Mouse (Mus musculus) G1E (cell line): Measurements from ENCODE around the gene Arl9. TPM values are rescaled to one million over a fixed set of nuclear protein-coding genes. Genes with fewer than 3 reads are reported as not detected.
"Not testable (repeated sequence)": the region's sequence is repeated elsewhere in the genome, so short reads cannot be mapped to it uniquely, and the experiment has no call there.

ENCODE experiments used
- ATAC-seq: 2 replicates; pipeline ENCODE4 v1.8.0; 2016; ENCODE audit warnings: mild to moderate bottlenecking; ENCODE audit not compliant: insufficient number of reproducible peaks, poor library complexity, low FRiP score, severe bottlenecking; ENCODE audit errors: extremely low read depth
- DNase-seq: peaks from one replicate; pipeline ENCODE4 v3.0.0; 2012; ENCODE audit warnings: low spot score
- H3K27me3 ChIP-seq: 2 replicates; pipeline ENCODE4 v1.6.1; 2012; ENCODE audit warnings: mild to moderate bottlenecking, low read length, inconsistent platforms; ENCODE audit not compliant: insufficient read depth
- H3K36me3 ChIP-seq: replicated peaks from 2 replicates; pipeline ENCODE3; 2012; ENCODE audit warnings: mild to moderate bottlenecking, inconsistent platforms
- H3K4me1 ChIP-seq: 2 replicates; pipeline ENCODE4 v1.6.1; 2012; ENCODE audit warnings: low read depth, low read length, inconsistent platforms, mixed read lengths; ENCODE audit not compliant: insufficient read depth
- H3K4me3 ChIP-seq: 2 replicates; pipeline ENCODE4 v1.5.1; 2012; ENCODE audit warnings: low read depth, mild to moderate bottlenecking, inconsistent platforms, low read length, moderate library complexity, mixed read lengths
- H3K9me3 ChIP-seq: replicated peaks from 2 replicates; pipeline ENCODE4 v1.6.1; 2012; ENCODE audit warnings: inconsistent platforms
- CTCF ChIP-seq: IDR thresholded peaks from 2 replicates; pipeline ENCODE4 v1.5.1; 2012; ENCODE audit warnings: low read depth, low read length, inconsistent platforms, mixed read lengths
- GATA1 ChIP-seq: IDR thresholded peaks from 2 replicates; pipeline ENCODE4 v1.6.1; 2012; ENCODE audit warnings: borderline replicate concordance, low read length, inconsistent platforms, mixed read lengths
- GATA2 ChIP-seq: IDR thresholded peaks from 2 replicates; pipeline ENCODE4 v1.6.1; 2012; ENCODE audit warnings: low read depth, low read length, inconsistent platforms, borderline replicate concordance
- POLR2AphosphoS5 ChIP-seq: IDR thresholded peaks from 2 replicates; pipeline ENCODE4 v1.6.1; 2012; ENCODE audit warnings: low read depth, low read length, inconsistent platforms; ENCODE audit not compliant: insufficient replicate concordance
- TAL1 ChIP-seq: conservative IDR thresholded peaks from 2 replicates; pipeline ENCODE4 v1.6.1; 2012; ENCODE audit warnings: low read depth, low read length, inconsistent platforms, mixed read lengths
- polyA plus RNA-seq: library from polyadenylated mRNA; stranded (reverse); fragments of >175 nt; gene quantifications from 2 replicates; pipeline ENCODE4 v1.2.3, GENCODE M21; 2012
- total RNA-seq, 2 experiments: library from RNA; stranded (forward) in 1 of 2; stranded (reverse) in 1 of 2; fragments of 200-1000 nt in 1 of 2; fragments of >200 nt in 1 of 2; fragmentation: Nextera tagmentation in 1 of 2; gene quantifications; 2 replicates each; pipeline ENCODE4 v1.2.3; 2014 to 2017

Arl9 gene
- total and polyA plus RNA-seq, 3 experiments: not detected

DNA sequence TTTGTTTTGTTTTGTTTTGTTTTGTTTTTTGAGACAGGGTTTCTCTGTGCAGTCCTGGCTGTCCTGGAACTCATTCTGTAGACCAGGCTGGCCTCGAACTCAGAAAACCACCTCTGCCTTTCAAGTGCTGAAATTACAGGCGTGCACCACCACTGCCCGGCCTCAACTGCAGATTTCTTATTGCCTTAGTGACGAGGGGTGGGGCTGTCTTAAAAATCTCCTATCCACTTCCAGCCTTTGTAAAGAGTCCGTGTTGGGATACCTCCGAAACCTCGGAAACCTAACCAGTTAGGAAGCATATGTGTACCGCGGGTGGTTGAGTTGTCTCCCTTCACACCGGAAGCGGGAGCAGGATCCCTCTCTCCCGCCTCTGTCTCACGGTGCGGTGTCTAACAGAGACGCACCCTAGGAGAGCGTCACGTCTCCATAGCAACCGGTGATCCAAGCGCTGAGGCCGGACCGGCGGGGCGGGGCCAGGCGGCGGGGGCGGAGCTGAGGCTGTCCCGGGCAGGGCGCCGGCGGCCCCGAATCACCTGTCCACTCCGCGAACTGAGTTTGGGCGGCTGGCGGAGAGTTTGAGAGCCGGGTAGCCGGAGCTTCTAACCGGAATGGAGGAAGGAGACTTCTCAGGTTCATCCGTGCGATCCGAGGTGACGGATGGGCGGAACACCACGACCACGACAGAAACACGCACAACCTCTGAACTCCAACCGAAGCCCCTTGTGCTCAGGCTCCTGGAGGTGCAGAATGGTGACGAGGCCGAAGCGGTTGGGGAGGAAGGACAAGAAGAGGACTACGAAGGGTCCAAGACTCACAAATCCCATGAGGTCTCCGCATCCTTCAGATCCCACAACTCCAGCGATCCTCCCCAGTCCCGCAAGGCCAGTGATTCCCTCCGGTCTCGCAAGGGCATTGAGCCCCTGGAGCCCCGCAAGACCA is 12.0 kb downstream of the Arl9 start, which contains the start of gene Thegl:
Thegl (plus strand) TSS at position 480 of the 939 bp plus-strand sequence.
- H3K4me3 ChIP-seq: peak within 1 kb of the TSS; percentile 67
- ATAC-seq (no peak; the same call in 1 of the 2 replicates), DNase-seq (peak; percentile 33)
- no peaks in the 10 kb centered on the region; the same call in 1 of the 2 replicates for H3K9me3 ChIP-seq
- TF ChIP-seq POLR2AphosphoS5 (no peak), GATA2 (no peak), CTCF (no peak), TAL1 (no peak), GATA1 (no peak)
- no peaks in the 10 kb centered on the region for H3K36me3 ChIP-seq
- peaks cover 9% of the 10 kb centered on the region for H3K4me1 ChIP-seq
- peaks cover 5% of the 10 kb centered on the region for H3K27me3 ChIP-seq

GRCm38 (mm10) chr5:77028034-77028433 is 24.2 kb downstream of the Arl9 start:
- Histone ChIP-seq H3K36me3 (no peaks in the 10 kb centered on the region), H3K4me1 (peaks cover 2% of the 10 kb centered on the region; the same call in 1 of the 2 replicates), H3K9me3 (peaks cover 2% of the 10 kb centered on the region; the same call in 1 of the 2 replicates), H3K4me3 (no peak overlapping the region), H3K27me3 (peaks cover 6% of the 10 kb centered on the region; the same call in 1 of the 2 replicates)
- TF ChIP-seq CTCF (no peak), POLR2AphosphoS5 (no peak), GATA2 (no peak), GATA1 (no peak), TAL1 (no peak)
- ATAC-seq (no peak), DNase-seq (no peak)

- Histone ChIP-seq H3K27me3 (peaks cover 6% of the 10 kb centered on the region), H3K4me3 (no peak overlapping the region), H3K36me3 (no peaks in the 10 kb centered on the region), H3K9me3 (peaks cover 2% of the 10 kb centered on the region; the same call in 1 of the 2 replicates), H3K4me1 (peaks cover 2% of the 10 kb centered on the region; the same call in 1 of the 2 replicates)
- ATAC-seq (no peak), DNase-seq (no peak)
- TF ChIP-seq POLR2AphosphoS5 (no peak), GATA2 (no peak), CTCF (no peak), TAL1 (no peak), GATA1 (no peak)
These were observed 25.9 kb downstream of the Arl9 start for GRCm38 (mm10) chr5:77029735-77030134.

DNA sequence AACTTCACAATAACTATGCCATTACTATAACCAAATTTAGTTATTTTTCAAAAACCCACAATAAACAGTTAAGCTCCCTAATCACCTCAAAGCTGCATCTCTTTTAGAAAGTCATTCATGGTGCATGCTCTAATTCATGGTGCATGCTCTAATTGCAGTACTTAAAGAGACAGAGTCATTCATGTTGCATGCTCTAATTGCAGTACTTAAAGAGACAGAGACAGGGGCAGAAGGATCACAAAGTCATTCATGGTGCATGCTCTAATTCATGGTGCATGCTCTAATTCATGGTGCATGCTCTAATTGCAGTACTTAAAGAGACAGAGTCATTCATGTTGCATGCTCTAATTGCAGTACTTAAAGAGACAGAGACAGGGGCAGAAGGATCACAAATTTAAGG is 31.2 kb downstream of the Arl9 start:
- ATAC-seq, H3K4me1 ChIP-seq: not testable (repeated sequence)

GRCm38 (mm10) chr5:77038451-77038850 is 34.6 kb downstream of the Arl9 start:
- no peaks in the 10 kb centered on the region for H3K4me1 ChIP-seq
- peaks cover 5% of the 10 kb centered on the region for H3K27me3 ChIP-seq
- no peak overlapping the region for H3K4me3 ChIP-seq
- ATAC-seq (no peak), DNase-seq (no peak)
- no peaks in the 10 kb centered on the region for H3K9me3 ChIP-seq
- TF ChIP-seq POLR2AphosphoS5 (no peak), CTCF (no peak), TAL1 (no peak), GATA2 (no peak), GATA1 (no peak)
- no peaks in the 10 kb centered on the region for H3K36me3 ChIP-seq

More for the DNA sequence above, 31.2 kb downstream of the Arl9 start:
- H3K9me3 ChIP-seq, H3K4me3 ChIP-seq, H3K36me3 ChIP-seq, H3K27me3 ChIP-seq, DNase-seq: not testable (repeated sequence)

DNA sequence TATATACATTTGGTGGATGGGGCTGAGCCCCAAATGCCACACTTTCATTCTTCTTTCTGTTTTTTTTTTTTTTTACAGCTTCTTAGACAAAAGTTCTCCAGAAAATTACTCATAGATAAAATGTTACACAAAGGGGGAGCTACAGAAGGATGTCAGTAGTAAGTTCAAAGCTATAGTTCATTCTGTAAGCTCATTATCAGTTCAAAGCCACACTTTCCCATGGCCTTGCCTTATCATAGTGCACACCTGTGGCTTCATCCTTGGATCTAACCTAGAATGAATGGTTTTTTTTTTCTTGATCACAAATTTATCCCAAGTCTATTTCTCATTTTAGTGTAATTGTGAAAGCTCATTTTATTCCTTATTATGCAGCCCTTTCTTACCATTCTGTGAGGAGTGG is 35.5 kb downstream of the Arl9 start:
- Histone ChIP-seq H3K27me3 (peaks cover 8% of the 10 kb centered on the region), H3K36me3 (no peaks in the 10 kb centered on the region), H3K4me1 (no peaks in the 10 kb centered on the region), H3K9me3 (no peaks in the 10 kb centered on the region), H3K4me3 (no peak overlapping the region)
- ATAC-seq (no peak), DNase-seq (no peak)
- TF ChIP-seq POLR2AphosphoS5: no peak
- TF ChIP-seq GATA2: no peak
- TF ChIP-seq GATA1: no peak
